Mouse (Mus musculus): ENCODE measurements around the gene Olfr64. TPM values are rescaled to one million over a fixed set of nuclear protein-coding genes. Genes with fewer than 3 reads are reported as not detected.

Olfr64 gene
- polyA plus RNA-seq, 1 experiment from 2014 or later, result not detected

DNA sequence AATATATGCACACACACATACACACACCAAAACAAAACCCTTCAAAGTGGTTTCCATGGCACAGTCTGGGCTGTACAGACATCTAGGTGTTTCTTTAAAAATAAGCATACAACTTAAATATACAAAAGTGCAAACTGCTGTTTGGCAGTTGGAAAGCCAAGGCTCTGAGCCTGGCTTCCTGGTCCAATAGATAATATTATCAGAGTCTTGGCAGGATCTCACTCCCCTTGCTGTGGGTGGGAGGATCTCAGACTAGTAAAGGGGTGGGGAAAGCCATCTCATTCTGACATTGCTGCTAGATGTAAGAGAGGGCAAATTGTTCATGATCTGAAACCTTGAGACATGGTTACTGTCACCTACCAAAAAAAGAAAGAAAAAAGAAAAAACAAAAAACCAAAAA is 23.6 kb downstream of the Olfr64 start:
- ChIA-PET POLR2A (no interaction called here), CTCF (no interaction called here)
- no peak for TF ChIP-seq CTCF (IDR thresholded peaks at IDR 0.05)
- H3K27me3 ChIP-seq, result no peaks in the 10 kb centered on the region
- DNase-seq (ENCODE audit: low read depth, low spot score) (no peak), ATAC-seq (no peak)
- in situ Hi-C loops (cut with MboI; ENCODE audit: low pct_unique_long_range_greater_than_20kb), result no loop called here

DNA sequence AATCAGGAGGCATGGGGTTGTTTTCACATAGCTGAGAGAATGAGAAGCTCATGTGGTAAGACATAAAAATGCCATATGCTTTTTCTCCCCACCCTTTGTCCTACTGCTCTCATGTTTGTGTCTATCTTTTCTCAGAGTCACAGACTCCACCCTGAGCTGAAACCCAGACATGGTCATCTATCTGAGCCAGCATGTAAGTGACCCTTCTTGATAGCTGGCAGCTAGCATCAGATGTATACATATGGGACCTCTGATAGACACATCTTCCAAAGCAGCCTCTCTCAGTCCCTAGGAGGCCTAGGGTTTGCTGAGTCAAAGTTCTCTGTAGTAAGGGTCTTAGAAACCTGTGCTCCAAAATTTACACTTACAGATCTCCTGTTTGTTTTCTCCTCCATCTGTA is 28.6 kb downstream of the Olfr64 start:
- ATAC-seq, result no peak
- in situ Hi-C loops (cut with MboI; ENCODE audit: low pct_unique_long_range_greater_than_20kb), result no loop called here
- ChIA-PET POLR2A (no interaction called here), CTCF (interaction anchor here (1.4 kb wide), 1 partner anchor 29 kb away, joined by 3 read pairs; the partner anchor contains the start of gene Olfr64)
- TF ChIP-seq CTCF (IDR thresholded peaks at IDR 0.05), result no peak
- no peaks in the 10 kb centered on the region for H3K27me3 ChIP-seq
- no peak for DNase-seq (ENCODE audit: low read depth, low spot score)

DNA sequence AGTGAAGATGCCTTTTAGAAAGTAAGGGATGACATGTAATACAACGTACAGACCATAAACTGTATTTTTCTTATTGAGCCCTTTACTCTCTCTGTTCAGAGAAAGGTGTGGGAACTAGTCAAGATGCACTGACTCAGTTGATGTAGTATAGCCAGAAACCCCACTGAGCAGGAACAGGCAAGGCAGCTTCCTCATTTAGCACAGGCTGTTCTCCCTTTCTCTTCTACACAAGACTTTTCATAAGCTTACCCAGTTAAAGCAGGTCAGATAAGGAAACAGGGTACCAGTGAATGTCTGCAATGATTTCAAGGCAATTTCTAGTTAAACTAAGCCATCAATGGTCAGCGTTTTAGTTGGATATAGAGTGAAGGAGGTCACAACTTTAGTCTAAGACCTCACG is 32.8 kb downstream of the Olfr64 start:
- H3K27me3 ChIP-seq, result no peaks in the 10 kb centered on the region
- ATAC-seq (no peak), DNase-seq (ENCODE audit: low read depth, low spot score) (no peak)
- TF ChIP-seq CTCF (IDR thresholded peaks at IDR 0.05), result no peak
- ChIA-PET POLR2A (no interaction called here), CTCF (no interaction called here)
- in situ Hi-C loops (cut with MboI; ENCODE audit: low pct_unique_long_range_greater_than_20kb), result no loop called here

DNA sequence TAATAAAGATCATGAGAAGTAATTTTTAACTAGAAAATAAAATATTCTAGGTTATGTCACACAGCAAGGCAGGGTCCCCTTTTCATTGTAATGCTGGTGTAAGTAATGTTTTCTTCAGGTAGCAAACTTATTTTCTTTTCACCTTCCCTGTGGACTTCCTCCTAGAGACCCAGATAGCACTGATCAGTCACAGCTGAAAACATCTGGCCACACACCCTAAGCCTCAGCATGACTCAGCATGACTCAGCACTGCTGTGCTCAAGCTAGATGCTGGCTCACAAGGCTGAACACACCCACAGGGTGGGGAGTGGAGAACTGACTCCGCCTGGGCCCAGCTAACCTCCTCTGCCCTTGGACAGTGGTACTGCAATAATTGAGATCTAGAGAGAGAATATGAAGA is 33.4 kb downstream of the Olfr64 start:
- CTCF ChIA-PET, result no interaction called here
- no peak for DNase-seq (ENCODE audit: low read depth, low spot score)
- in situ Hi-C loops (cut with MboI; ENCODE audit: low pct_unique_long_range_greater_than_20kb), result no loop called here
- no peaks in the 10 kb centered on the region for H3K27me3 ChIP-seq
- no peak for ATAC-seq
- POLR2A ChIA-PET, result no interaction called here
- no peak for TF ChIP-seq CTCF (IDR thresholded peaks at IDR 0.05)

DNA sequence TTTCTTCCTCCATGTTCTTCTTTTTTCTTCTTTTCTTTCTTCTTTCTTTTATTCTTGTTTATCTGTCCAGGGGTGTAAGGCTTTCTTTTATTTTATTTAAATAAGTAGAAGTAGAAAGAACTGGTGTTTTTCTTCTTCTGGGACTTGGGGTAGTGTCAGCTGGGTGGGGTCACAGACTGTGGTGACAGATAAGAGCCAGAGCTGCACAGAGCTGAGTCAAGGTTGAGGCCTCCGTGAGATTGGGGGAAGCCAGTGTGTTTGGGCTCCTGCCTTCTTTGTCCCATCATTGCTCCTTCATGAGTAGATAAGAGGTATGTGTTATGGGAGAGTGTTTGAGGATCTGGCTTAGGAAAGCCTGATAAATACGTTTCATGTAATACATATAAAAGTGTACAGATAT is 35.2 kb downstream of the Olfr64 start:
- no peak for DNase-seq (ENCODE audit: low read depth, low spot score)
- H3K27me3 ChIP-seq, result no peaks in the 10 kb centered on the region
- in situ Hi-C loops (cut with MboI; ENCODE audit: low pct_unique_long_range_greater_than_20kb), result no loop called here
- no peak for ATAC-seq
- no peak for TF ChIP-seq CTCF (IDR thresholded peaks at IDR 0.05)
- ChIA-PET POLR2A (no interaction called here), CTCF (no interaction called here)

DNA sequence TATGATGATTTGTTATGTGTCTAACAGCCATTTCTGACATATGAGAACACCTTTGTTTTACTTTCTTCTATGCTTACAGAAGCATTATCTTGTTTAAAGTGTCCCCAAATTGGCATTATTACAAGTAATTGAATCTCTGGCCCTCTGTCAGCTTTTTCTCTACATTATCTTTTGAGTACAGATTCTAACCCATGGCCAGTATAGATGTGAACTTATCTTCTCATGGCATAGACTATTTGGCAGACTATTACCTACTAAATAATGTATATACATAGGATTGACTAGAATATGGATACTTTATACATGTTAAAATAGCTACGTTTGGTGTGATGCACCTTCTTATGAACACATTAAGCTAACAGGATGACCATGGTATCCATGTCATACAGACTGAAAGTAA is 39.6 kb downstream of the Olfr64 start:
- ChIA-PET CTCF (no interaction called here), POLR2A (no interaction called here)
- no peak for ATAC-seq
- H3K27me3 ChIP-seq, result no peaks in the 10 kb centered on the region
- no peak for TF ChIP-seq CTCF (IDR thresholded peaks at IDR 0.05)
- in situ Hi-C loops (cut with MboI; ENCODE audit: low pct_unique_long_range_greater_than_20kb), result no loop called here
- DNase-seq (ENCODE audit: low read depth, low spot score), result no peak

DNA sequence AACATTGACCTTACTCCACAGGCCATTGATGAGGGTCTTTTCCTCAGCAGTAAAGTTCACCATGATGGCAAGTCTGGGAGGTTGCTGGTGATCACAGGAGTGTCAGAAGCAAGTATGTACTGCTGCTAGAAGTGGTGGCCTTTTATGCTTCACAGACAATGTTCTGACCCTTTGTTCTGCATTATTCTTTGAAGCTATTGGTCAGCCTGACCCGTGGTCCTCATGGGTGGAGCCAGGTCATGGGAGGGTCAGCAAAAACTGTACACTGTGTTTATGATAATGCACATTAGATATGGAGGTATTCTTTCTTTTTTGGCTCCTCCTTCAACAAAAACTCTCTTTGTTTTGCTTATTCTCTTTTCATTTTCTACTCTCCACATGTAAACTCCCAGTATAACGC is 41.2 kb downstream of the Olfr64 start, which contains the start of gene Hbb-y:
TSS of gene Hbb-y (minus strand) at position 127 of the 400 bp plus-strand sequence.
- ChIA-PET POLR2A (no interaction called here), CTCF (no interaction called here)
- in situ Hi-C loops (cut with MboI; ENCODE audit: low pct_unique_long_range_greater_than_20kb), result no loop called here

DNA sequence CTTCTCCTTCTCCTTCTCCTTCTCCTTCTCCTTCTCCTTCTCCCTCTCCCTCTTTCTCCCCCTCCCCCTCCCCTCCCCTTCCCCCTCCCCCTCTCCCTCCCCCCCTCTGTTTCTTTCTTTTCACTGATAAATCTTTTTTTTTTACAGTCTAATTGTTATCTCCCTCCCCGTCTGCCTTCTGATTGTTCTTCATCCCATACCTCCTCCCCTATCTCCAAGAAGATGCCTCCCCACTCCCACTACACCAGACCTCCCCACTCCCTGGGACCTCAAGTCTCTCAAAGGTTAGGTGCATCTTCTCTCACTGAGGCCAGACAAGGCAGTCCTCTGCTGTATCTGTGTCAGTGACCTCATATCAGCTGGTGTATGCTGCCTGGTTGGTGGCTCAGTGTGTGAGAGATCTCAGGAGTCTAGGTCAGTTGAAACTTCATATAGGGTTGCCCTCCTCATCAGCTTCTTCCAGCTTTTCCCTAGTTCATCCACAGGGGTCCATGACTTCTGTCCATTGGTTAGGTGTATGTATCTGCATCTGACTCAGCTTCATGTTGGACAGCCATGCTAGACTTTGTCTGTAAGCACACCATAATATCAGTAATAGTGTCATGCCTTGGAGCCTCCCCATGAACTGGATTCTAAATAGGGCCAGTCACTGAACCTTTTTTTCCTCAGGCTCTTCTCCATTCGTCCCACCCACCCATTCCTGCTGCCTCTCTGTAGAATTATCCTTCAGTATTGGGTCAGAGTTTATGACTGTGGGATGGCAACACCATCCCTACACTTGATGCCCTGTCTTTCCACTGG is 49.6 kb downstream of the Olfr64 start:
- H3K27me3 ChIP-seq, result no peaks in the 10 kb centered on the region
- TF ChIP-seq CTCF (IDR thresholded peaks at IDR 0.05), result no peak
- DNase-seq (ENCODE audit: low read depth, low spot score), result no peak
- ATAC-seq, result no peak
- ChIA-PET CTCF (no interaction called here), POLR2A (no interaction called here)
- in situ Hi-C loops (cut with MboI; ENCODE audit: low pct_unique_long_range_greater_than_20kb), result no loop called here

More for the DNA sequence above, 41.2 kb downstream of the Olfr64 start, which contains the start of gene Hbb-y:
- ATAC-seq (no peak), DNase-seq (ENCODE audit: low read depth, low spot score) (no peak)
- H3K27me3 ChIP-seq, result no peaks in the 10 kb centered on the region
- no peak for TF ChIP-seq CTCF (IDR thresholded peaks at IDR 0.05)

DNA sequence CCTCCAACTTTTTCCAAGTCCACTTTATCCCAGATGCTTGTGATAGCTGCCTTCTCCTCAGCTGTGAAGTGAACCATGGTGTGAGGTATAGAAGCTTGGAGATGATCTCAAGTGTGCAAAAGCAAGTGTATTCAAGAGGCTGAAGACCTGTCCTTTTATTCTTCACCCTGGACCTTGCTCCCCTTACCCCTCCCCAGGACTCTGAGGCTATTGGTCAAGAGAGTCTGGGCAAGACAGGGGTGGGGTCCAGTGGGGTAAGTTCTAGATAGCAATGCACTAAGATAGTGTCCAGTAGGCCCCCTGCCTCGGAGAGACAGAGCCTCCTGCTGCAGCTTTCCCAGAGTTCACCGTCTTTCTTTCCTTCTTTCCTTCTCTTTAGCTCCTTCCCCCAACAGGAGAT is 51.3 kb downstream of the Olfr64 start, which contains the start of gene Hbb-bh1:
TSS of gene Hbb-bh1 (minus strand) at position 131 of the 400 bp plus-strand sequence.
- ChIA-PET CTCF (no interaction called here), POLR2A (no interaction called here)
- in situ Hi-C loops (cut with MboI; ENCODE audit: low pct_unique_long_range_greater_than_20kb), result no loop called here
- ATAC-seq (no peak), DNase-seq (ENCODE audit: low read depth, low spot score) (no peak)
- no peaks in the 10 kb centered on the region for H3K27me3 ChIP-seq
- no peak for TF ChIP-seq CTCF (IDR thresholded peaks at IDR 0.05)

DNA sequence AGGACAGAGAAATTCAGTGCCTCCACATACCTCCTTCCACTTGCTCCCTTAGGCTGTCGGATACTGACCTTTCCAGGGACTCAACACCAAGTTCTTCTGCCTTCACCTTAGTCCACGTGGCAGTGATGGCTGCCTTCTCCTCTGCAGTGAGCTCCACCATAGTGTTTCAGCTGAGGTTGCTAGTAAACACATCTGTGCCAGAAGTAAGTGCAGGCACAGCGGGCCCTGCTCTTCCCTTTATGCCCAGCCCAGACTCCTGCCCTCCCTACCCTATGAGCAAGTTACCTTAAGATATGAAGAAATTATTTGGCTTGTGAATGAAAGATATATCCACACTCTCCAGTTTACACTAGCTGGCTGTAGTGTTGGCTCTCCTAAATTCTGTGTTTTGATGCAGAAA is 54.0 kb downstream of the Olfr64 start, which contains the start of gene Hbb-bh2:
TSS of gene Hbb-bh2 (minus strand) at position 253 of the 400 bp plus-strand sequence.
- ATAC-seq, result no peak
- in situ Hi-C loops (cut with MboI; ENCODE audit: low pct_unique_long_range_greater_than_20kb), result no loop called here
- ChIA-PET CTCF (interaction anchor here (0.8 kb wide), 1 partner anchor 9 kb away, joined by 3 read pairs; no protein-coding TSS in a partner anchor), POLR2A (no interaction called here)
- no peak for TF ChIP-seq CTCF (IDR thresholded peaks at IDR 0.05)
- no peaks in the 10 kb centered on the region for H3K27me3 ChIP-seq
- no peak for DNase-seq (ENCODE audit: low read depth, low spot score)

Other genes starting within 250 kb of the Olfr64 start
- gene Olfr623, start 230.8 kb downstream of the Olfr64 start, polyA plus RNA-seq (2021), result not detected
- gene Olfr624, start 223.3 kb downstream of the Olfr64 start, polyA plus RNA-seq (2021), result 0.15 TPM
- gene Olfr625-ps1, start 211.8 kb downstream of the Olfr64 start, polyA plus RNA-seq (2021), result not detected
- not detected for gene Olfr243, start 179.8 kb downstream of the Olfr64 start, polyA plus RNA-seq (2021)
- gene Olfr628, start 164.1 kb downstream of the Olfr64 start, polyA plus RNA-seq (2021), result not detected
- gene Olfr629, start 149.5 kb downstream of the Olfr64 start, polyA plus RNA-seq (2021), result not detected
- not detected for gene Olfr630, start 137.2 kb downstream of the Olfr64 start, polyA plus RNA-seq (2021)
- not detected for gene Olfr69, start 122.9 kb downstream of the Olfr64 start, polyA plus RNA-seq (2021)
- not detected for gene Olfr68, start 114.8 kb downstream of the Olfr64 start, polyA plus RNA-seq (2021)
- not detected for gene Olfr67, start 102.7 kb downstream of the Olfr64 start, polyA plus RNA-seq (2021)
- not detected for gene Hbb-bt, start 80.5 kb downstream of the Olfr64 start, polyA plus RNA-seq (2021)
- not detected for gene Hbb-bs, start 66.4 kb downstream of the Olfr64 start, polyA plus RNA-seq (2021)
- not detected for gene Hbb-bh2, start 54.0 kb downstream of the Olfr64 start, polyA plus RNA-seq (2021)
- gene Hbb-bh1, start 51.3 kb downstream of the Olfr64 start, polyA plus RNA-seq (2021), result not detected
- not detected for gene Hbb-y, start 41.3 kb downstream of the Olfr64 start, polyA plus RNA-seq (2021)
- not detected for gene Olfr66, start 8.2 kb downstream of the Olfr64 start, polyA plus RNA-seq (2021)
- gene Olfr65, start 9.0 kb upstream of the Olfr64 start, polyA plus RNA-seq (2021), result not detected
- gene Olfr631, start 34.3 kb upstream of the Olfr64 start, polyA plus RNA-seq (2021), result not detected
- not detected for gene Olfr632, start 39.9 kb upstream of the Olfr64 start, polyA plus RNA-seq (2021)
- gene Olfr633, start 50.0 kb upstream of the Olfr64 start, polyA plus RNA-seq (2021), result not detected
- gene Olfr635, start 76.7 kb upstream of the Olfr64 start, polyA plus RNA-seq (2021), result not detected
- gene Olfr638, start 104.3 kb upstream of the Olfr64 start, polyA plus RNA-seq (2021), result not detected
- gene Olfr639, start 122.8 kb upstream of the Olfr64 start, polyA plus RNA-seq (2021), result 0.03 TPM
- gene Olfr640, start 131.1 kb upstream of the Olfr64 start, polyA plus RNA-seq (2021), result not detected
- gene Olfr641, start 141.0 kb upstream of the Olfr64 start, polyA plus RNA-seq (2021), result not detected
- not detected for gene Olfr642, start 158.2 kb upstream of the Olfr64 start, polyA plus RNA-seq (2021)
- gene 4930516K23Rik, start 167.0 kb upstream of the Olfr64 start, polyA plus RNA-seq (2021), result not detected
- not detected for gene Olfr644, start 177.4 kb upstream of the Olfr64 start, polyA plus RNA-seq (2021)
- gene Olfr645, start 191.0 kb upstream of the Olfr64 start, polyA plus RNA-seq (2021), result not detected
- 0.04 TPM for gene Olfr646, start 210.4 kb upstream of the Olfr64 start, polyA plus RNA-seq (2021)
- gene Ubqln5, start 235.3 kb upstream of the Olfr64 start, polyA plus RNA-seq (2021), result not detected
- gene Olfr643, start 242.9 kb upstream of the Olfr64 start, polyA plus RNA-seq (2021), result not detected
- not detected for gene Ubqln3, start 248.8 kb upstream of the Olfr64 start, polyA plus RNA-seq (2021)